Mouse (Mus musculus): ENCODE results near the gene Mon1a. TPM values are rescaled to one million over a fixed set of nuclear protein-coding genes. Genes with fewer than 3 reads are reported as not detected.

Gene Mon1a
- polyA plus RNA-seq, 1 experiment, result 62.7 TPM

DNA sequence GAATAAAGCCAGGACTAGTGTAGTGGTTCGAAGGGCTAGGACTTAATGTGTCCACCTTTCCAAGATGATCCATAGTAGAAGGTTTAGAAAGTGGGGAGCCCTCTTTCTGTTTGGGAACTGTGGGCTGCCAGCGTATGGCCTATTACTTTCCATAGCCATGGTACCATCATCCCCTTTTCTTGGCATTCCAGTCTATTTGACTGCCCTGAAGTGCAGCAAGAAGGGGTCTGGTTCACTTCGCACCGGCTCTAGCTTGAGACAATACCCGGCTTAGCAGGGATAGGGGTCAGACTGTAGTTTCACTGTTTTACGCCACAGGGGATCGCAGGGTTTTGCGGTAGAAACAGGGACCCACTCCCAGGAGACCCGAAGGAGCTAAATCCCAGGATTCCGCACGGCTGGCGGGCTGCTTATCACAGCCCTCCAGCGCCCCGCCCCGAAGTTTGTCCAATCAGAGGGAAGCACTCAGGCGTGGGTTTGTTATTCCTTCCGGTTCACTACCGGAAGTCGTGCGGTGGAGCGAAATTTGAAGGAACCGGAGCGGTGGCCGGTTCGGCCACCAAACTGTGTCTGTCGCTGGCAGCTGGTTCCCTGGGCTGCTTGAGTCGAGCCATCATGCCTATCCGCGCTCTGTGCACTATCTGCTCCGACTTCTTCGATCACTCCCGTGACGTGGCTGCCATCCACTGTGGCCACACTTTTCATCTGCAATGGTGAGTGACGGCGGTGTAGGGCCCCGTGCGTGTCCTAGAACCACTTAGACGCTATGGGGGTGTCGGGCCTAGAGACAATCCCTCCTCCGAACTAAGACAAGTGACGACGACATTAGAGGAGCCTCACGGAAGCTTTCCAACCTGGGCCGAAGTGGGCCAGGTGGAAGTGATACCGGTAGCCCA is 62.8 kb downstream of the Mon1a start:
- TF ChIP-seq POLR2A (IDR thresholded peaks at IDR 0.05; ENCODE audit: control insufficient read depth, extremely low read depth, insufficient read depth, low read length, poor library complexity) (0 out of 2 replicates have a peak, but pooled peaks have one; percentile 46), CTCF (IDR thresholded peaks at IDR 0.05; ENCODE audit: borderline replicate concordance, control insufficient read depth, extremely low read depth, insufficient read depth, low read length, poor library complexity) (no peak)

More for the DNA sequence above, 62.8 kb downstream of the Mon1a start:
- no peak overlapping the region for H3K27ac ChIP-seq (ENCODE audit: control insufficient read depth, insufficient read depth, low read length)
- peak; percentile 90 for DNase-seq
- H3K4me3 ChIP-seq (ENCODE audit: control insufficient read depth, insufficient read depth, low read length), result peak overlapping the region; percentile 65
- peaks cover 8% of the 10 kb centered on the region; the same call in 1 of the 2 replicates for H3K4me1 ChIP-seq (replicated peaks; ENCODE audit: control insufficient read depth, insufficient read depth, low read length)
- 17% methylated on average over 45 of the region's 45 CpGs for WGBS
- no peaks in the 10 kb centered on the region for H3K27me3 ChIP-seq (ENCODE audit: control insufficient read depth, insufficient read depth, low read length)
- H3K36me3 ChIP-seq (ENCODE audit: control insufficient read depth, insufficient read depth, low read length), result no peaks in the 10 kb centered on the region

Other genes with a start within 250 kb of the Mon1a start
- gene Slc38a3, start 218.6 kb upstream of the Mon1a start, polyA plus RNA-seq (2012; rRNA removed), result 9.1 and 11.2 TPM in 2 replicates
- gene Gnat1, start 208.4 kb upstream of the Mon1a start, polyA plus RNA-seq (2012; rRNA removed), result 0.13 and 0.34 TPM in 2 replicates
- gene Sema3f, start 177.7 kb upstream of the Mon1a start, polyA plus RNA-seq (2012; rRNA removed), result 35.5 and 41.3 TPM in 2 replicates
- 176 and 197 TPM in 2 replicates for gene Rbm5, start 117.2 kb upstream of the Mon1a start, polyA plus RNA-seq (2012; rRNA removed)
- gene Rbm6, start 14.9 kb upstream of the Mon1a start, polyA plus RNA-seq (2012; rRNA removed), result 29.0 and 32.1 TPM in 2 replicates
- 8.5 and 13.0 TPM in 2 replicates for gene Mst1r, start 18.7 kb downstream of the Mon1a start, polyA plus RNA-seq (2012; rRNA removed)
- gene Actl11, start 40.3 kb downstream of the Mon1a start, polyA plus RNA-seq (2012; rRNA removed), result 0.11 TPM in 1 of 2 replicates, not detected in the other
- 18.7 and 21.0 TPM in 2 replicates for gene Camkv, start 47.5 kb downstream of the Mon1a start, polyA plus RNA-seq (2012; rRNA removed)
- gene Traip, start 62.0 kb downstream of the Mon1a start, polyA plus RNA-seq (2012; rRNA removed), result 9.2 and 15.7 TPM in 2 replicates
- 208 and 267 TPM in 2 replicates for gene Uba7, start 87.4 kb downstream of the Mon1a start, polyA plus RNA-seq (2012; rRNA removed)
- 0.58 and 0.93 TPM in 2 replicates for gene Gm20661, start 94.9 kb downstream of the Mon1a start, polyA plus RNA-seq (2012; rRNA removed)
- 10.5 and 14.8 TPM in 2 replicates for gene Inka1, start 97.7 kb downstream of the Mon1a start, polyA plus RNA-seq (2012; rRNA removed)
- gene Cdhr4, start 104.3 kb downstream of the Mon1a start, polyA plus RNA-seq (2012; rRNA removed), result 5.1 and 7.3 TPM in 2 replicates
- 0.60 and 3.2 TPM in 2 replicates for gene Gm20662, start 108.2 kb downstream of the Mon1a start, polyA plus RNA-seq (2012; rRNA removed)
- 197 and 254 TPM in 2 replicates for gene Ip6k1, start 114.3 kb downstream of the Mon1a start, polyA plus RNA-seq (2012; rRNA removed)
- 18.0 and 20.9 TPM in 2 replicates for gene Gmppb, start 161.1 kb downstream of the Mon1a start, polyA plus RNA-seq (2012; rRNA removed)
- gene Amigo3, start 165.0 kb downstream of the Mon1a start, polyA plus RNA-seq (2012; rRNA removed), result 4.5 and 4.8 TPM in 2 replicates
- gene Mst1, start 192.3 kb downstream of the Mon1a start, polyA plus RNA-seq (2012; rRNA removed), result 3.3 and 3.5 TPM in 2 replicates
- gene Rnf123, start 195.2 kb downstream of the Mon1a start, polyA plus RNA-seq (2012; rRNA removed), result 221 and 246 TPM in 2 replicates
- 131 and 163 TPM in 2 replicates for gene Apeh, start 206.5 kb downstream of the Mon1a start, polyA plus RNA-seq (2012; rRNA removed)